Mouse (Mus musculus): ENCODE data around the gene Ndst4. TPM values are rescaled to one million over a fixed set of nuclear protein-coding genes. Genes with fewer than 3 reads are reported as not detected.

Ndst4 gene
- polyA plus RNA-seq (2016; fragmentation: Nextera tagmentation; extraction: Ambion mirVana), result 0.42 and 1.8 TPM in 2 replicates

DNA sequence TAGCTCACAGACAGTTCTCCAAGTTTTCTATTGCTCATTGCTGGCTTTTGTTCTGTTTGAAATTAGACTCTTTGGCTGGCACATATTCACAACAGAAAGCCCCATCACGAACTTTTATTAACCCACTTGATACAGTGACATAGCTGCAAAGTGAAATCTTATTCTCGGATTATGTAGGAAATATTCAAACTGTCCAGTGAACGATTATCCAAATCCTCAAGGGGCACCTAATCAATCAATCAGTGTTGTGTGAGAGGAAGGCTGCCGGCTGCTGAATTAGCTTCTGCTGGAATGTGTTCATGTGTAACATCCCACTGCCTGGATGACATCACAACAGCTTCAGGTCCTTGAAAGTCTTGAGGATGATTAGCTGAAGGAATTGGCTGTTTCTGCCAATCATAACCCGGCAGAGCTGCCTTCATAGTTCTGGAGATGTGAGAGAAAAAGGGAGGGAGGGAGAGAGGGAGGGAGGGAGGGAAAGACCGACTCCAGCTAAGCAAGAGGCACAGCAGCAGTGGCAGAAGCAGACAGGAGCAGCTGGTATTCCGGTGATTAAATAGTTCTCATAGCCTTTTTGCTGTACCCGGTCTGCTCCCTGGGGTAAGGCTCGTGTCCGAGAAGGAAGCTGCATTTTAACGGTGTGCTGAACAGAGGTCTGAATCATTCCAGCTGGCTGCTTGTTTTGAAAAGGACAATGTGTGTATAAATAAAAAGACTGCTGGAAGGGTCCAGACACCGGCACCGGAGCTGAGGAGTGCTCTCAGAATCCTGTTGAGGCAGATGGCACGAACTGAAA, at the start of gene Ndst4:
Ndst4 (plus strand) TSS at position 476 of the 796 bp plus-strand sequence.
- 31% methylated on average over 14 of the region's 14 CpGs for WGBS
- Histone ChIP-seq H3K36me3 (no peaks in the 10 kb centered on the region), H3K27me3 (replicated peaks) (no peaks in the 10 kb centered on the region), H3K27ac (ENCODE audit: poor library complexity, severe bottlenecking) (no peak within 1 kb of the TSS), H3K9me3 (replicated peaks) (no peaks in the 10 kb centered on the region), H3K9ac (0 out of 2 replicates have a peak within 1 kb of the TSS, but pooled peaks have one; percentile 41), H3K4me2 (peak within 1 kb of the TSS; percentile 68), H3K4me3 (peak within 1 kb of the TSS; percentile 49), H3K4me1 (replicated peaks) (0 out of 2 replicates have a peak, but pooled peaks cover 6% of the 10 kb centered on the region)
- ATAC-seq (ENCODE audit: insufficient number of reproducible peaks, low FRiP score), result no peak

- no peak overlapping the region for H3K27ac ChIP-seq (ENCODE audit: poor library complexity, severe bottlenecking)
- no peak overlapping the region for H3K4me3 ChIP-seq
- no peaks in the 10 kb centered on the region for H3K27me3 ChIP-seq (replicated peaks)
- no peaks in the 10 kb centered on the region for H3K36me3 ChIP-seq
- H3K4me1 ChIP-seq (replicated peaks), result no peaks in the 10 kb centered on the region
- H3K9ac ChIP-seq, result no peak overlapping the region
- H3K9me3 ChIP-seq (replicated peaks), result no peaks in the 10 kb centered on the region
- no peak overlapping the region for H3K4me2 ChIP-seq
- ATAC-seq (ENCODE audit: insufficient number of reproducible peaks, low FRiP score), result no peak
- 80% methylated on average over 3 of the region's 3 CpGs for WGBS
Observed at GRCm38 (mm10) chr3:125397443-125397842, 6.4 kb upstream of the Ndst4 start.

DNA sequence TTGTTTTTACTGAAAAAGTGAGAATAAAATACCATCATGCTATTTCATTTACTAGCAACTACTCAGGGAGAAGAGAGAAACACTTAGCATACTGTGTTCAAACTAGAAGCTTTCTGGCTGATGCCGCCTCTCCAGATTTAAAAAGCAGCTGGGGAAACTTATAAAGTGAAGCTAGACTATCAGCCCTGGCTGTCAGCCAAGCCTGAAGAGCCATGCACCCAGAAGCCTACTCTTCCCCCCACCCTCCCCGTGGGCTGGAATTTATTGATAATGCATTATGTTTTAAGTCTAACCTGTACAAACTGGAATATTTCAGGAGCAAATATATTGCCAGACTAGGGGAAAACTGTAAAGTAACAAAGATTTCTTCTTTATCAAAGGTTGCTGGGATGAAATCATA, 2.6 kb downstream of the Ndst4 start:
- no peak overlapping the region for H3K4me2 ChIP-seq
- no peak overlapping the region for H3K27ac ChIP-seq (ENCODE audit: poor library complexity, severe bottlenecking)
- H3K4me1 ChIP-seq (replicated peaks), result 0 out of 2 replicates have a peak, but pooled peaks cover 6% of the 10 kb centered on the region
- no peak overlapping the region for H3K4me3 ChIP-seq
- no peak overlapping the region for H3K9ac ChIP-seq
- 17% methylated on average over 2 of the region's 2 CpGs for WGBS
- H3K27me3 ChIP-seq (replicated peaks), result no peaks in the 10 kb centered on the region
- H3K9me3 ChIP-seq (replicated peaks), result no peaks in the 10 kb centered on the region
- no peaks in the 10 kb centered on the region for H3K36me3 ChIP-seq
- no peak for ATAC-seq (ENCODE audit: insufficient number of reproducible peaks, low FRiP score)

GRCm38 (mm10) chr3:125406991-125407390, 3.1 kb downstream of the Ndst4 start:
- H3K4me2 ChIP-seq, result no peak overlapping the region

GRCm38 (mm10) chr3:125466894-125467652, 63.2 kb downstream of the Ndst4 start:
- WGBS, result 34% methylated on average over 6 of the region's 6 CpGs
- H3K4me1 ChIP-seq (replicated peaks), result 0 out of 2 replicates have a peak, but pooled peaks cover 3% of the 10 kb centered on the region
- H3K36me3 ChIP-seq, result no peaks in the 10 kb centered on the region
- no peak for ATAC-seq (ENCODE audit: insufficient number of reproducible peaks, low FRiP score)
- H3K9me3 ChIP-seq (replicated peaks), result no peaks in the 10 kb centered on the region
- H3K27ac ChIP-seq (ENCODE audit: poor library complexity, severe bottlenecking), result no peak overlapping the region
- no peaks in the 10 kb centered on the region for H3K27me3 ChIP-seq (replicated peaks)
- H3K9ac ChIP-seq, result no peak overlapping the region
- H3K4me3 ChIP-seq, result no peak overlapping the region
- no peak overlapping the region for H3K4me2 ChIP-seq

More at GRCm38 (mm10) chr3:125406991-125407390, 3.1 kb downstream of the Ndst4 start:
- Histone ChIP-seq H3K4me1 (replicated peaks) (0 out of 2 replicates have a peak, but pooled peaks cover 6% of the 10 kb centered on the region), H3K9me3 (replicated peaks) (no peaks in the 10 kb centered on the region), H3K27me3 (replicated peaks) (no peaks in the 10 kb centered on the region), H3K4me3 (no peak overlapping the region), H3K27ac (ENCODE audit: poor library complexity, severe bottlenecking) (no peak overlapping the region), H3K36me3 (no peaks in the 10 kb centered on the region), H3K9ac (no peak overlapping the region)
- ATAC-seq (ENCODE audit: insufficient number of reproducible peaks, low FRiP score), result no peak
- 31% methylated on average over 3 of the region's 3 CpGs for WGBS

GRCm38 (mm10) chr3:125510102-125510501, 106.2 kb downstream of the Ndst4 start:
- Histone ChIP-seq H3K9me3 (replicated peaks) (no peaks in the 10 kb centered on the region), H3K9ac (no peak overlapping the region), H3K4me1 (replicated peaks) (peaks cover 3% of the 10 kb centered on the region; the same call in 1 of the 2 replicates), H3K27me3 (replicated peaks) (no peaks in the 10 kb centered on the region), H3K27ac (ENCODE audit: poor library complexity, severe bottlenecking) (no peak overlapping the region), H3K36me3 (no peaks in the 10 kb centered on the region), H3K4me2 (no peak overlapping the region), H3K4me3 (no peak overlapping the region)
- WGBS, result 32% methylated on average over 5 of the region's 5 CpGs
- ATAC-seq (ENCODE audit: insufficient number of reproducible peaks, low FRiP score), result 0 out of 2 replicates have a peak, but pooled peaks have one; percentile 39

GRCm38 (mm10) chr3:125533371-125533770, 129.5 kb downstream of the Ndst4 start:
- no peak overlapping the region for H3K4me2 ChIP-seq
- H3K4me3 ChIP-seq, result no peak overlapping the region
- 86% methylated on average over 8 of the region's 8 CpGs for WGBS
- H3K9ac ChIP-seq, result no peak overlapping the region
- no peak overlapping the region for H3K27ac ChIP-seq (ENCODE audit: poor library complexity, severe bottlenecking)
- H3K36me3 ChIP-seq, result no peaks in the 10 kb centered on the region
- no peak for ATAC-seq (ENCODE audit: insufficient number of reproducible peaks, low FRiP score)
- no peaks in the 10 kb centered on the region for H3K27me3 ChIP-seq (replicated peaks)
- H3K4me1 ChIP-seq (replicated peaks), result no peaks in the 10 kb centered on the region
- no peaks in the 10 kb centered on the region for H3K9me3 ChIP-seq (replicated peaks)

GRCm38 (mm10) chr3:125570602-125571001, 166.7 kb downstream of the Ndst4 start:
- H3K4me2 ChIP-seq, result no peak overlapping the region
- H3K9ac ChIP-seq, result no peak overlapping the region
- WGBS, result 80% methylated on average over 2 of the region's 2 CpGs
- no peaks in the 10 kb centered on the region for H3K4me1 ChIP-seq (replicated peaks)
- no peak overlapping the region for H3K27ac ChIP-seq (ENCODE audit: poor library complexity, severe bottlenecking)
- no peaks in the 10 kb centered on the region for H3K27me3 ChIP-seq (replicated peaks)
- no peak overlapping the region for H3K4me3 ChIP-seq
- H3K9me3 ChIP-seq (replicated peaks), result no peaks in the 10 kb centered on the region
- ATAC-seq (ENCODE audit: insufficient number of reproducible peaks, low FRiP score), result no peak
- H3K36me3 ChIP-seq, result no peaks in the 10 kb centered on the region

DNA sequence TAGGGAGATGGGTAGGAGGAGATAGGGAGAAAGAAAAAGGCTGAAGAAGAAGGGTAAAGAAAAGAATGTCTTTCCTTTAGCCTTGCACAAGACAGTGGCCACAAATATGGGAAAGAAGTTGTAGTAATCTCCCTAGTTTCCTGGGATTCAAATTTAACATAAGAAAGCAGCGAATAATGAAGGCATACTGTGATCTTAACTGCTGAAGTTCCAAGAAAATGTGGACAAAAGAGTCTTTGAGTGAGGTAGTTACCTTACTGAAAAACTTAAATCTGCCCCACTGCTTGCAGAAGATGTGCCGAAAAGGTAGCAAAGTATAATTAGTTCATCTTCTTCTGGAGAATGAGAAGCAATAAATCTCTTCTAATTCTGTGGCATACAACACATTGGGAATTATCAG, 228.4 kb downstream of the Ndst4 start:
- H3K4me3 ChIP-seq, result no peak overlapping the region
- no peaks in the 10 kb centered on the region for H3K27me3 ChIP-seq (replicated peaks)
- no peak for ATAC-seq (ENCODE audit: insufficient number of reproducible peaks, low FRiP score)
- H3K36me3 ChIP-seq, result no peaks in the 10 kb centered on the region
- no peaks in the 10 kb centered on the region for H3K9me3 ChIP-seq (replicated peaks)
- H3K27ac ChIP-seq (ENCODE audit: poor library complexity, severe bottlenecking), result no peak overlapping the region
- WGBS, result 71% methylated on average over 2 of the region's 2 CpGs
- H3K4me2 ChIP-seq, result no peak overlapping the region
- H3K9ac ChIP-seq, result no peak overlapping the region
- H3K4me1 ChIP-seq (replicated peaks), result no peaks in the 10 kb centered on the region

DNA sequence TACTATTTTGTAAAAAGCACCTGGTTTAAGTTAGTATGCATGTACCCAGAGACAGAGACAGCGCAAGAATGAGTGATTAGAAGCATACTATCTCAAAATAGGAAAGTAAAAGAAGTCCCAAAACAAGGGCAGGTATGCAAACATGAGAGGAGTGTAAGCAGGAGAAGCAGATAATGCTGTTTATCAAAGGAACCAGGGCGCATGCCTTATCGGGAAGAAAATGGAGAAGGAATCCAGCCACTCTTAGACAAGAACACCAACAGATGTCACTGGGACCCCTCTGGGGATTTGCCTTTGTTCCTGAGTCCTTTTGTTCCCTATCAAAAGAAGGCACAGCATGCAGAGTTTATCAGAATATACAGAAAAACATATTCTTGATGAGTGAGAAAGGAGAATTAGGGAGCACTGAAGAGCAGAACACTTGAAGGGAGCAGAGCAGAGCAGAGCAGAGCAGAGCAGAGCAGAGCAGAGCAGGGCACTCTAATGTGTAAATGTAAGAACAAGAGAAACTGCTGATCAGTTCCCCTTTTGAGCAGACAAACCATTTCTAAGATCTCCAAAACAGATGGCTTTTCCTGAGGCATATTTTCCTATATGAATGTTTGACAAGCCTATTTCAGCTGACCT, 251.2 kb downstream of the Ndst4 start:
- no peak overlapping the region for H3K9ac ChIP-seq
- no peak for ATAC-seq (ENCODE audit: insufficient number of reproducible peaks, low FRiP score)
- H3K4me2 ChIP-seq, result no peak overlapping the region
- no peaks in the 10 kb centered on the region for H3K36me3 ChIP-seq
- H3K4me3 ChIP-seq, result no peak overlapping the region
- no peaks in the 10 kb centered on the region for H3K27me3 ChIP-seq (replicated peaks)
- H3K9me3 ChIP-seq (replicated peaks), result no peaks in the 10 kb centered on the region
- WGBS, result 14% methylated on average over 3 of the region's 3 CpGs
- H3K4me1 ChIP-seq (replicated peaks), result 0 out of 2 replicates have a peak, but pooled peaks cover 2% of the 10 kb centered on the region
- no peak overlapping the region for H3K27ac ChIP-seq (ENCODE audit: poor library complexity, severe bottlenecking)

Data from heart, embryonic 12.5 days (tissue).